Mouse (Mus musculus): ENCODE measurements at regions not wholly inside any gene's neighbourhood (a gene's known extent, or its start where the extent isn't known, plus 50 kb on each side); places are given as distances from the start of the nearest gene placed in this dataset.
"Not testable (repeated sequence)": the region's sequence is repeated elsewhere in the genome, so short reads cannot be mapped to it uniquely, and the experiment has no call there.

GRCm38 (mm10) chr13:113463420-113463819 is 154.9 kb downstream of the Snx18 start:
- ATAC-seq = no peak
- H3K27ac ChIP-seq (ENCODE audit: low read depth, low read length) = no peak overlapping the region
- H3K36me3 ChIP-seq (ENCODE audit: insufficient read depth) = no peaks in the 10 kb centered on the region
- H3K4me1 ChIP-seq (ENCODE audit: insufficient read depth) = no peaks in the 10 kb centered on the region
- DNase-seq = no peak
- 61% methylated on average over 4 of the region's 4 CpGs for WGBS
- H3K4me3 ChIP-seq (ENCODE audit: low read depth, low read length) = no peak overlapping the region
- H3K9me3 ChIP-seq (ENCODE audit: low read length) = no peaks in the 10 kb centered on the region
- no peak for TF ChIP-seq CTCF (IDR thresholded peaks at IDR 0.05; ENCODE audit: low read depth)
- H3K9ac ChIP-seq = no peak overlapping the region
- H3K4me2 ChIP-seq (ENCODE audit: low read depth) = no peak overlapping the region
- no peaks in the 10 kb centered on the region for H3K27me3 ChIP-seq (ENCODE audit: insufficient read depth, low read length)

GRCm38 (mm10) chr13:113454490-113455295 is 161.7 kb downstream of the BC067074 start:
- H3K27ac ChIP-seq (ENCODE audit: low read depth, low read length) = no peak overlapping the region

GRCm38 (mm10) chr13:113448378-113448777 is 155.4 kb downstream of the BC067074 start:
- Histone ChIP-seq H3K27ac (ENCODE audit: low read depth, low read length) (no peak overlapping the region), H3K9ac (no peak overlapping the region), H3K9me3 (ENCODE audit: low read length) (no peaks in the 10 kb centered on the region), H3K4me2 (ENCODE audit: low read depth) (no peak overlapping the region), H3K4me1 (ENCODE audit: insufficient read depth) (no peaks in the 10 kb centered on the region), H3K36me3 (ENCODE audit: insufficient read depth) (no peaks in the 10 kb centered on the region), H3K27me3 (ENCODE audit: insufficient read depth, low read length) (no peaks in the 10 kb centered on the region), H3K4me3 (ENCODE audit: low read depth, low read length) (no peak overlapping the region)
- no peak for TF ChIP-seq CTCF (IDR thresholded peaks at IDR 0.05; ENCODE audit: low read depth)
- DNase-seq (no peak), ATAC-seq (no peak)
- 91% methylated on average over 1 of the region's 1 CpGs for WGBS

More at GRCm38 (mm10) chr13:113454490-113455295, 161.7 kb downstream of the BC067074 start:
- ATAC-seq = no peak
- H3K9me3 ChIP-seq (ENCODE audit: low read length) = no peaks in the 10 kb centered on the region
- 67% methylated on average over 11 of the region's 11 CpGs for WGBS
- H3K4me1 ChIP-seq (ENCODE audit: insufficient read depth) = no peaks in the 10 kb centered on the region
- no peak overlapping the region for H3K4me3 ChIP-seq (ENCODE audit: low read depth, low read length)
- no peak for DNase-seq
- no peak for TF ChIP-seq CTCF (IDR thresholded peaks at IDR 0.05; ENCODE audit: low read depth)
- no peaks in the 10 kb centered on the region for H3K27me3 ChIP-seq (ENCODE audit: insufficient read depth, low read length)
- no peaks in the 10 kb centered on the region for H3K36me3 ChIP-seq (ENCODE audit: insufficient read depth)
- no peak overlapping the region for H3K9ac ChIP-seq
- H3K4me2 ChIP-seq (ENCODE audit: low read depth) = no peak overlapping the region

- Histone ChIP-seq H3K36me3 (ENCODE audit: insufficient read depth) (no peaks in the 10 kb centered on the region), H3K4me2 (ENCODE audit: low read depth) (no peak overlapping the region), H3K4me1 (ENCODE audit: insufficient read depth) (no peaks in the 10 kb centered on the region), H3K27me3 (ENCODE audit: insufficient read depth, low read length) (no peaks in the 10 kb centered on the region), H3K27ac (ENCODE audit: low read depth, low read length) (no peak overlapping the region), H3K9me3 (ENCODE audit: low read length) (no peaks in the 10 kb centered on the region), H3K4me3 (ENCODE audit: low read depth, low read length) (no peak overlapping the region), H3K9ac (no peak overlapping the region)
- ATAC-seq (no peak), DNase-seq (no peak)
- no peak for TF ChIP-seq CTCF (IDR thresholded peaks at IDR 0.05; ENCODE audit: low read depth)
- 79% methylated on average over 5 of the region's 5 CpGs for WGBS
These were observed 153.3 kb downstream of the BC067074 start for GRCm38 (mm10) chr13:113446226-113446625.

GRCm38 (mm10) chr13:113444481-113444880 is 151.5 kb downstream of the BC067074 start:
- H3K9me3 ChIP-seq (ENCODE audit: low read length); H3K4me3 ChIP-seq (ENCODE audit: low read depth, low read length); H3K4me1 ChIP-seq (ENCODE audit: insufficient read depth); H3K36me3 ChIP-seq (ENCODE audit: insufficient read depth); H3K27ac ChIP-seq (ENCODE audit: low read depth, low read length); H3K27me3 ChIP-seq (ENCODE audit: insufficient read depth, low read length); H3K9ac ChIP-seq; ATAC-seq; H3K4me2 ChIP-seq (ENCODE audit: low read depth); DNase-seq: not testable (repeated sequence)
- WGBS = 93% methylated on average over 2 of the region's 2 CpGs

- H3K4me1 ChIP-seq (ENCODE audit: insufficient read depth) = no peaks in the 10 kb centered on the region
- no peak overlapping the region for H3K4me2 ChIP-seq (ENCODE audit: low read depth)
- H3K27ac ChIP-seq (ENCODE audit: low read depth, low read length) = no peak overlapping the region
- ATAC-seq (no peak), DNase-seq (no peak)
- H3K27me3 ChIP-seq (ENCODE audit: insufficient read depth, low read length) = no peaks in the 10 kb centered on the region
- H3K9ac ChIP-seq = no peak overlapping the region
- no peaks in the 10 kb centered on the region for H3K36me3 ChIP-seq (ENCODE audit: insufficient read depth)
- no peak overlapping the region for H3K4me3 ChIP-seq (ENCODE audit: low read depth, low read length)
- WGBS = 86% methylated on average over 8 of the region's 8 CpGs
- no peak for TF ChIP-seq CTCF (IDR thresholded peaks at IDR 0.05; ENCODE audit: low read depth)
- H3K9me3 ChIP-seq (ENCODE audit: low read length) = no peaks in the 10 kb centered on the region
These were observed 150.1 kb downstream of the BC067074 start for GRCm38 (mm10) chr13:113443078-113443477.

- Histone ChIP-seq H3K36me3 (ENCODE audit: insufficient read depth) (no peaks in the 10 kb centered on the region), H3K27ac (ENCODE audit: low read depth, low read length) (no peak overlapping the region), H3K4me3 (ENCODE audit: low read depth, low read length) (no peak overlapping the region), H3K4me1 (ENCODE audit: insufficient read depth) (no peaks in the 10 kb centered on the region), H3K27me3 (ENCODE audit: insufficient read depth, low read length) (no peaks in the 10 kb centered on the region), H3K9ac (no peak overlapping the region), H3K4me2 (ENCODE audit: low read depth) (no peak overlapping the region), H3K9me3 (ENCODE audit: low read length) (no peaks in the 10 kb centered on the region)
- no peak for TF ChIP-seq CTCF (IDR thresholded peaks at IDR 0.05; ENCODE audit: low read depth)
- 81% methylated on average over 9 of the region's 9 CpGs for WGBS
- ATAC-seq (no peak), DNase-seq (no peak)
These were observed 149.2 kb downstream of the BC067074 start for GRCm38 (mm10) chr13:113442169-113442568.

Data from forebrain, postnatal 0 days (tissue).